Mouse (Mus musculus): ENCODE data around the gene Kif6.

DNA sequence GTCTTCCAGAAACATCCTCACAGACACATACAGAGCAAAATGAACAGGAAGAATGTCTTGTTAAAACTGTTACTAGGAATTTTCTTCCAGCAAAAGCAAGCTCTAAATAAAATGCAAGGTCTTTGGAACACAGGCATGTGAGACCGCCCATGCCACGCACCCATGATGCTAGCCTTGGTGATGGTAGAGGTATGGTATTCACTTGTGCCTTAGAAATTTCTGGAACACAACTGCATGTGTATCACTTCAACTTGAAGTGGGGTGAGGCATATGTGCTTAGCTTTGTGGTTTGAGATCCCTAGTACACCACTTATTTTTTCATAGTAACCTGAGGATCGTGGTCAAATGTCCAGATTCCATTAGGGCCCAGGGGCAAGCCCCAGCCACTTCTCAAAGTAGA lies 37.6 kb upstream of the Kif6 start:
- TF ChIP-seq CTCF (conservative IDR thresholded peaks at IDR 0.05; ENCODE audit: low read length): no peak
- no peak for TF ChIP-seq POU5F1 (IDR thresholded peaks at IDR 0.05; ENCODE audit: borderline replicate concordance, low read length)

Measured in E14TG2a.4 (cell line).